Mouse (Mus musculus) kidney, postnatal 0 days (tissue): ENCODE data around the gene Asb17. TPM values are rescaled to one million over a fixed set of nuclear protein-coding genes. Genes with fewer than 3 reads are reported as not detected.

ENCODE experiments used
- ATAC-seq: fragments of 200-750 bp; cut with Nextera tagmentation; replicated peaks from 2 replicates; pipeline ENCODE4 v1.8.0; 2017; ENCODE audit warnings: low read depth, moderate number of reproducible peaks, moderate TSS enrichment, moderate library complexity; ENCODE audit not compliant: low FRiP score
- DNase-seq: peaks from one replicate; pipeline ENCODE4 v3.0.0-alpha.2; 2016; ENCODE audit warnings: low spot score
- H3K27ac ChIP-seq: fragments of 300-500 bp; sonication (generic); 2 replicates; pipeline ENCODE4 v1.5.1; 2014; ENCODE audit warnings: mild to moderate bottlenecking
- H3K27me3 ChIP-seq: fragments of 300-500 bp; sonication (generic); 2 replicates; pipeline ENCODE4 v1.6.1; 2014; ENCODE audit warnings: low read length, mixed read lengths; ENCODE audit not compliant: insufficient read depth
- H3K36me3 ChIP-seq: fragments of 300-500 bp; sonication (generic); 2 replicates; pipeline ENCODE4 v1.6.1; 2014; ENCODE audit warnings: low read length, mixed read lengths; ENCODE audit not compliant: insufficient read depth
- H3K4me1 ChIP-seq: fragments of 300-500 bp; sonication (generic); replicated peaks from 2 replicates; pipeline ENCODE4 v1.6.1; 2014; ENCODE audit warnings: antibody characterized with exemption, low read length, mixed read lengths; ENCODE audit not compliant: insufficient read depth
- H3K4me2 ChIP-seq: fragments of 300-500 bp; sonication (generic); 2 replicates; pipeline ENCODE4 v1.6.1; 2014; ENCODE audit warnings: mild to moderate bottlenecking, low read length, moderate library complexity, mixed read lengths
- H3K4me3 ChIP-seq: fragments of 300-500 bp; sonication (generic); replicated peaks from 2 replicates; pipeline ENCODE4 v1.5.1; 2014; ENCODE audit warnings: low read depth, low read length
- H3K9ac ChIP-seq: fragments of 300-500 bp; sonication (generic); 2 replicates; pipeline ENCODE4 v1.6.1; 2014; ENCODE audit warnings: low read depth, low read length
- H3K9me3 ChIP-seq: fragments of 300-500 bp; sonication (generic); replicated peaks from 2 replicates; pipeline ENCODE4 v1.6.1; 2016; ENCODE audit warnings: low read length, inconsistent platforms, mixed read lengths
- CTCF ChIP-seq: IDR thresholded peaks from 2 replicates; pipeline ENCODE4 v1.5.1; 2016; ENCODE audit warnings: antibody characterized with exemption, low read depth, mild to moderate bottlenecking, moderate library complexity
- WGBS: fragments of 180-500 bp; shearing (Covaris S2); extraction: QIAGEN DNeasy Blood & Tissue Kit; methylation state at CpG from one replicate; pipeline ENCODE4 v1.1.7; 2014; 5-methylcytosine and 5-hydroxymethylcytosine counted together
- polyA plus RNA-seq: library from polyadenylated mRNA; unstranded; fragments of >200 nt; fragmentation: Nextera tagmentation; extraction: Ambion mirVana; gene quantifications from 2 replicates; pipeline ENCODE4 v1.2.1, GENCODE M21; 2015

Gene Asb17
- polyA plus RNA-seq, 1 experiment from 2014 or later = not detected

DNA sequence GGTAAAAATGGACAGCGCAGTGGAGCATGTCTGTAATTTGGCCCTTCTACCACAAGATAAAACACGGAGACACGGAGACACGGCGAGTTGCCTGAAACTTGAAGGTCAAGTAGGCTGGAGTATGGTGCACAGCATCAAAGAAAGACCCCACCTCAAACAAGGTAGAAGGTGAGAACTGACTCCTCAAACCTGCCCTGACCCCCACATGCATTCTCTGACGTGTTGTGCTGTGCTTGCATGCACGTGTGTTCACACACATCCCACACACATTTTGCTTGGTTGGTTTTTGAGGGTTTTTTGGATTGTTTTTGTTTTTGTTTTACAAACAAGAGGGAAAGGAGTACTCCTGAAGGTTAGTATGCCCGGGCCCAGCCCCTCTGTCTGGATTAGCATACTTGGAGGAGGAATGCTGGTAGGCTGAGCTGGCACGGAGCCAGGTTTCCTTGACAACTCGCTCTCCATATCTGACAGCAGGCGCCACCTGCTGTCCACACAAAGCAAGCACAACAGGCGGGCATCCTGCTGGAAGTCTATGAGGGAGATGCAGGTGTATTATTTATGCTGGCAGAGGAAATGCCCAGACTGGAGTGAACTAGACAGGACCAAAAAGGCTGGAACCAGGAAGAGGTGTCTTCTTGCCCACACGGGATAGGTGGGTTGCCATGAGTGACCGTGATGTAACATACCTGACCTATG, 37.8 kb upstream of the Asb17 start:
- Histone ChIP-seq H3K9ac (no peak overlapping the region), H3K36me3 (no peaks in the 10 kb centered on the region), H3K4me2 (no peak overlapping the region), H3K27ac (no peak overlapping the region), H3K27me3 (no peaks in the 10 kb centered on the region), H3K4me3 (no peak overlapping the region), H3K4me1 (no peaks in the 10 kb centered on the region), H3K9me3 (no peaks in the 10 kb centered on the region)
- DNase-seq = peak; percentile 97
- TF ChIP-seq CTCF = peak; percentile 98
- 32% methylated on average over 14 of the region's 14 CpGs for WGBS
- peak; percentile 80 for ATAC-seq

DNA sequence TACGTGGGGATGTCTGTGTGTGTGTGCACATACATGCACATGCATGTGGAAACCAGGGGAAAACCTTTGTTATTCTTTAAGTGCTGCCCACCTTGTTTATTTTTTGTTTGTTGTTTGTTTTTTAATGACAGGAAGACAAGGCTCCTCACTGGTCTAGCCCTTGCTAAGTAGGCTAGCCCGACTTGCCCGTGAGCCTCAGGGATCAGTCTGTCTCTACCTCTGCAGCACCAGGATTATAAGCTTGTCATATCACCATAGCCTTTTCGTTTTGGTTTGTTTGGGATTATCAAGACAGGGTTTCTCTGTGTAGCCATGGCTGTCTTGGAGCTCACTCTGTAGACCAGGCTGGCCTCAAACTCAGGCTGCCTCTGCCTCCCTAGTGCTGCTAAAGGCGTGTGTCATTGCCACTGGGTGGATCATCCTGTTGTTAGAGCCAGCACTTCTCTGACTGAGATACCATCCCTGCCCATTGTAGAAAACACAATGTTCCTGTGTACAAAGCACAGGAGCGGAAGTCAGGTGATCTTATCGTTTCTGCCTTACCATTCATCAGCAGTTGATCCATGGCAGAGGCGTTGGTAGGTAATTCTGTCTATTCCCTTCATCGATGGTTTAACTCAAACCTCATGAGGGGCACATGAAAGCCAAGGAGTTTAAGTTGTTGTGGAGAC, 37.1 kb upstream of the Asb17 start:
- Histone ChIP-seq H3K27me3 (no peaks in the 10 kb centered on the region), H3K9ac (no peak overlapping the region), H3K27ac (no peak overlapping the region), H3K4me3 (no peak overlapping the region), H3K9me3 (no peaks in the 10 kb centered on the region), H3K4me2 (no peak overlapping the region), H3K36me3 (no peaks in the 10 kb centered on the region), H3K4me1 (no peaks in the 10 kb centered on the region)
- TF ChIP-seq CTCF = no peak
- 89% methylated on average over 9 of the region's 9 CpGs for WGBS
- ATAC-seq (no peak), DNase-seq (no peak)

DNA sequence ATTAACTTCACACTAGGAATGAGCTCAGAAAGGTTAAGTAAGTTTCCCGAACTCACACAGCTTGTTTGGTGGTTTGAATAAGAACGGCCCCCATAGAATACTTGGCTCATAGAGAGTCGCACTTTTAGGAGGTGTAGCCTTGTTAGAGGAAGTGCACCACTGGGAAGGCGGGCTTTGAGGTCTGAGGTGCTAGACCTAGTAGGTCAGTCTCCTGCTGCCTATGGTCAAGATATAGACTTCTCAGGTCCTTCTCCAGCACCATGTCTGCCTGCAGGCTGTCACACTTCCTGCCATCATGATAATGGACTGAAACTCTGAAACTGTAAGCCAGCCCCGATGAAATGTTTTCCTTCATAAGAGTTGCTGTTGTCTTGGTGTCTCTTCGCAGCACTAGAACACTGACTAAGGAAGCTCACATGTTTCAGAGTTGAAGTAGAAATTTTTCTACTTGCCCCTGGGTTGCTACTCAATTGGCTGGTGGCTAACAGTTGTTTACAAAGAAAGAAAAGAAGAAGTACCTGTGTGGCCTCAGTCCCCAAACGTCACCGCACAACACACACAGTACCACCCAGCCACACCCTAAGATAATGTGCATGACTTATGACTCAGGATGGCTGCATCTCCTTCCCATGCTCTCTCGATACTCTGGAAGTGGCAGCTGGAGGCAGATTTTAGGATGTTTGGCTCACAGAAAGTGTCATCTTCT, 36.4 kb upstream of the Asb17 start:
- no peaks in the 10 kb centered on the region for H3K4me1 ChIP-seq
- ATAC-seq (no peak), DNase-seq (no peak)
- WGBS = 90% methylated on average over 9 of the region's 9 CpGs
- no peaks in the 10 kb centered on the region for H3K9me3 ChIP-seq
- H3K4me3 ChIP-seq = no peak overlapping the region
- no peak overlapping the region for H3K4me2 ChIP-seq
- H3K9ac ChIP-seq = no peak overlapping the region
- no peak overlapping the region for H3K27ac ChIP-seq
- H3K27me3 ChIP-seq = no peaks in the 10 kb centered on the region
- H3K36me3 ChIP-seq = no peaks in the 10 kb centered on the region
- TF ChIP-seq CTCF = no peak

DNA sequence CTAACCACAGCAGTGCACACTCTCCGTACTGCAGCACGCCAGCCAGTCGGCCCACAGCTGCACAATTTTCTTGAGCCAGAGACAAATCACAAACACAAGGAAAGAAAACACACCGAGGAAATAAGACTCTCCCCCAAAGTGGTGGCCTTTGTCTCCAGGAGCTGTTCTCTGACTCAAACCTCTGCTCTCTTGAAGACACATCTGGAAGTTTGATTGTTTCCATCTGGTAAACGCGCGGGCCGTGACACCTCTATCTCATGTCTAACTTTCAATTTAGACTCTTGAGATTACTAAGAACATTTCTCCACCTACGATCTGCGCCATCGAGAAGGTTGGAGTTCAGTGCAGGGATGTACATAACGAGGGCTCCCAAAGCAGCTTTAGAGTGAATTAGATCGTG, 35.6 kb upstream of the Asb17 start:
- Histone ChIP-seq H3K27ac (no peak overlapping the region), H3K4me2 (no peak overlapping the region), H3K27me3 (no peaks in the 10 kb centered on the region), H3K4me3 (no peak overlapping the region), H3K9me3 (no peaks in the 10 kb centered on the region), H3K36me3 (no peaks in the 10 kb centered on the region), H3K9ac (no peak overlapping the region), H3K4me1 (no peaks in the 10 kb centered on the region)
- WGBS = 44% methylated on average over 13 of the region's 13 CpGs
- TF ChIP-seq CTCF = no peak
- ATAC-seq = no peak
- peak; percentile 12 for DNase-seq

DNA sequence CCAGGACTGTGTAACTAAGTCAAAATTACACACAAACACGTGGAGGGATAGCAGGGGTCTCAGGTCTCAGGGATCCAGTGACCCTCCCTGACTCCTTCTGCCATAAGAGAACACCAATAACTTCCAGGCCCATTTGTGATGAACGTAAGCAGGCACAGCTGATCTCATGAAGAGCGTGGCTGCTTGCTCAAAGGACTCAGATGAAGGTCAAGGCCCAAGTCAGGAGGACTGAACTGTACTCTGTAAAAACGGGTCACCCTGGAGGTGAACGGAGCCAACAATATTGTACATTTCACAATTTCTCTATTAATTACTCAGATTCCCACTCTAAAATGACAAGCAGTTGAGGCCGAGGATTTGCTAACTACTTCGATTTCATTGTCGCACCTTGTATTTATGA, 30.0 kb upstream of the Asb17 start:
- DNase-seq (no peak), ATAC-seq (no peak)
- no peaks in the 10 kb centered on the region for H3K27me3 ChIP-seq
- H3K36me3 ChIP-seq = no peaks in the 10 kb centered on the region
- H3K9ac ChIP-seq = no peak overlapping the region
- H3K9me3 ChIP-seq = no peaks in the 10 kb centered on the region
- no peak overlapping the region for H3K4me2 ChIP-seq
- 86% methylated on average over 8 of the region's 8 CpGs for WGBS
- 0 out of 2 replicates have a peak, but pooled peaks cover 3% of the 10 kb centered on the region for H3K4me1 ChIP-seq
- no peak for TF ChIP-seq CTCF
- H3K4me3 ChIP-seq = no peak overlapping the region
- H3K27ac ChIP-seq = no peak overlapping the region

DNA sequence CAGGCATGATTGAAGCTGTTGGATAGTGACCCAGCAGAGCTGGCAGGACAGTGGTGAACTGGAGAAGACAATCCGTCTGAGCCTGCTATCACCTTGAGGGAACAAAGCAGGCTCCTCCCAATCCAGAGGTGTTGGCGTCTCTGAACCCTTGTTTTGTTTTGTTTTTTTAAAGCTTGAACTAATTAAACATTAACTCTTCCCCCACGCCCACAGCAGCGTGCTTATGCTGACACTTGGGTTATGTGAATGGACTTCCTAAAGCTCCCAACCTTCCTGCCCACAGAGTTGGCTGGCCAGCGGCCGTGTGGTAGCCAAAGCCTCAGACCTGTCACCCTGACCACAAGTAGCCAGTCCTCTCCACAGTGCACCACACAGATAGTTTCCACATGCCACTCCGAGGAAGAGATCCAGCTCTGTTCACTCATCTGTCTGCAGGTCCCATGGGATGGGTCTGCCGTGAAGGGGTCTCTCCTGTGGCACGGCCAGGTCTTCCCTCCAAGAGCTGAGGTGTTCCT, 26.6 kb upstream of the Asb17 start:
- DNase-seq (no peak), ATAC-seq (no peak; the same call in 1 of the 2 replicates)
- Histone ChIP-seq H3K4me3 (no peak overlapping the region), H3K9me3 (no peaks in the 10 kb centered on the region), H3K4me1 (0 out of 2 replicates have a peak, but pooled peaks cover 3% of the 10 kb centered on the region), H3K9ac (no peak overlapping the region), H3K36me3 (no peaks in the 10 kb centered on the region), H3K27ac (no peak overlapping the region), H3K27me3 (no peaks in the 10 kb centered on the region), H3K4me2 (no peak overlapping the region)
- WGBS = 67% methylated on average over 9 of the region's 9 CpGs
- no peak for TF ChIP-seq CTCF
